11 mouse cellular contexts compared by ENCODE assay signal in the genomic region with DNA sequence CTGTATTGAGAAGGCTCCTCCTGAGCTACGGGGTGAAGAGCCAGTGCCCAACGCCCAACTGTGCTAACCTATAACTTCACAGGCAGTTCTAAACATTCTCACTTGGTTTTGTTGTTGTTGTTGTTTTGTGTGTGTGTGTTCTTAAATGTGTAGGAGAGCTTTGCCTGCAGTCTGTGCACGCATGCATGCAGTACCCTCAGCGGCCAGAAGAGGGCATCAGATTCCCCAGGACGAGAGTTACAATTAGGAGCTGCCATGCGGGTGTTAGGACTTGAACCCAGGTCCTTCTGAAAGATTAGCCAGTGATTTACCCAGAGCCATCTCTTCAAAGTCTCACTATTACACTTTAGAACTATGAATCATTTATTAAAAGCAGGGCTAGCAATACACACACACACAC. TPM values are rescaled to one million over a fixed set of nuclear protein-coding genes. Genes with fewer than 3 reads are reported as not detected.
A peak's percentile ranks its signal among the peaks of the same experiment; 100 is the strongest.
DNase-seq lines count a peak whose midpoint lies in the region; ATAC-seq and TF ChIP-seq lines count a peak whose summit lies in the region.
"Had no signal": no experiment of that assay in that cellular context is flagged by ENCODE, and none has a peak within 500 bp of the region (broad histone marks: within the 10 kb centered on the region; RNA-seq: fewer than 3 reads in every experiment).

No protein-coding gene starts in this region.

- H3K4me2 ChIP-seq in kidney, embryonic 15.5 days = no peak overlapping the region
- H3K4me2 ChIP-seq in hindbrain, embryonic 11.5 days (replicated peaks; ENCODE audit: low read depth, low read length) = no peak overlapping the region
- H3K4me2 ChIP-seq: heart, embryonic 13.5 days; midbrain, embryonic 12.5 days had no signal

- no peak overlapping the region for H3K4me3 ChIP-seq in kidney, adult 2 months (ENCODE audit: insufficient read depth, low read depth, low read length)
- no peak overlapping the region for H3K4me3 ChIP-seq in kidney, embryonic 15.5 days (replicated peaks)
- H3K4me3 ChIP-seq in hindbrain, embryonic 11.5 days (ENCODE audit: low read depth, low read length) = no peak overlapping the region
- H3K4me3 ChIP-seq: erythroblast, embryonic 14.5 days; heart, embryonic 13.5 days; midbrain, embryonic 12.5 days had no signal

- no peaks in the 10 kb centered on the region for H3K27me3 ChIP-seq in kidney, adult 2 months (replicated peaks; ENCODE audit: control insufficient read depth, insufficient read depth, low read length)
- H3K27me3 ChIP-seq in kidney, embryonic 15.5 days = no peaks in the 10 kb centered on the region
- H3K27me3 ChIP-seq in hindbrain, embryonic 11.5 days (ENCODE audit: control insufficient read depth, insufficient read depth, low read length) = no peaks in the 10 kb centered on the region
- H3K27me3 ChIP-seq: heart, embryonic 13.5 days; midbrain, embryonic 12.5 days had no signal

- no peak for TF ChIP-seq POLR2A in kidney, adult 2 months (IDR thresholded peaks at IDR 0.05; ENCODE audit: low read depth, low read length)

- peak; percentile 51 for DNase-seq in kidney, adult 2 months
- DNase-seq in B cell, adult 2 months = peak; percentile 55 to 58
- DNase-seq in NIH3T3 (ENCODE audit: low read depth) = peak; percentile 41
- no peak for DNase-seq in left cerebral cortex, adult 18-20 months (ENCODE audit: low spot score in 2 of 2)
- DNase-seq in hindbrain, embryonic 11.5 days (ENCODE audit: low spot score) = no peak
- DNase-seq in ovary, postnatal 10 days (ENCODE audit: low spot score) = no peak

- H3K9ac ChIP-seq in kidney, embryonic 15.5 days = no peak overlapping the region
- H3K9ac ChIP-seq in hindbrain, embryonic 11.5 days (ENCODE audit: low read depth, low read length) = no peak overlapping the region
- H3K9ac ChIP-seq: heart, embryonic 13.5 days; midbrain, embryonic 12.5 days had no signal

- H3K27ac ChIP-seq in kidney, adult 2 months (ENCODE audit: insufficient read depth, low read depth, low read length) = no peak overlapping the region
- no peak overlapping the region for H3K27ac ChIP-seq in kidney, embryonic 15.5 days
- no peak overlapping the region for H3K27ac ChIP-seq in hindbrain, embryonic 11.5 days (ENCODE audit: low read depth, low read length)
- H3K27ac ChIP-seq: heart, embryonic 13.5 days; midbrain, embryonic 12.5 days had no signal

- 86% methylated on average over 6 of the region's 6 CpGs for WGBS in kidney, adult 2 months
- 87% methylated on average over 6 of the region's 6 CpGs for WGBS in kidney, embryonic 15.5 days
- 79% methylated on average over 6 of the region's 6 CpGs for WGBS in hindbrain, embryonic 11.5 days

- H3K4me1 ChIP-seq in kidney, adult 2 months (ENCODE audit: control insufficient read depth, insufficient read depth, low read length) = peaks cover 42% of the 10 kb centered on the region
- H3K4me1 ChIP-seq in kidney, embryonic 15.5 days = peaks cover 30% of the 10 kb centered on the region
- peaks cover 3% of the 10 kb centered on the region for H3K4me1 ChIP-seq in hindbrain, embryonic 11.5 days (replicated peaks; ENCODE audit: control insufficient read depth, insufficient read depth, low read length)

- H3K36me3 ChIP-seq in kidney, adult 2 months (ENCODE audit: control insufficient read depth, insufficient read depth, low read length) = no peaks in the 10 kb centered on the region
- peaks cover 21% of the 10 kb centered on the region for H3K36me3 ChIP-seq in kidney, embryonic 15.5 days
- no peaks in the 10 kb centered on the region for H3K36me3 ChIP-seq in hindbrain, embryonic 11.5 days (ENCODE audit: control insufficient read depth, insufficient read depth, low read length)
- H3K36me3 ChIP-seq: midbrain, embryonic 12.5 days had no signal

- ATAC-seq in kidney, embryonic 15.5 days (replicated peaks; ENCODE audit: low FRiP score) = no peak
- peak; percentile 68 for ATAC-seq in megakaryocyte progenitor cell, adult 5-6 weeks (replicated peaks; ENCODE audit: poor library complexity)
- no peak for ATAC-seq in hindbrain, embryonic 11.5 days (ENCODE audit: low FRiP score)

- TF ChIP-seq CTCF in kidney, adult 2 months (conservative IDR thresholded peaks at IDR 0.05; ENCODE audit: insufficient read depth, insufficient read length, low read depth, low read length) = peak; percentile 68

- no peaks in the 10 kb centered on the region for H3K9me3 ChIP-seq in kidney, embryonic 15.5 days (replicated peaks)
- H3K9me3 ChIP-seq in hindbrain, embryonic 11.5 days (ENCODE audit: control insufficient read depth, low read length) = no peaks in the 10 kb centered on the region
- H3K9me3 ChIP-seq: heart, embryonic 13.5 days; midbrain, embryonic 12.5 days had no signal

RNA-seq across cellular contexts. Expression of a gene that starts 12.0 kb away (rescaled TPM):
- 20.4 and 22.1 TPM in 2 replicates for polyA plus RNA-seq in kidney, adult 2 months (2012; rRNA removed)
- polyA plus RNA-seq in kidney, embryonic 15.5 days (2015; fragmentation: Nextera tagmentation; extraction: Ambion mirVana) = 16.3 and 18.0 TPM in 2 replicates
- 5.2 and 6.1 TPM in 2 replicates for total RNA-seq in megakaryocyte progenitor cell, adult 5-6 weeks (2015)
- 5.6 and 6.3 TPM in 2 replicates for total RNA-seq in megakaryocyte progenitor cell, adult 5-6 weeks (2017)
- 10 to 100 TPM; 22.4 to 22.8 TPM for total RNA-seq in left cerebral cortex, adult 18-20 months (2021)
- 8.6 and 10.0 TPM in 2 replicates for polyA plus RNA-seq in hindbrain, embryonic 11.5 days (2014; fragmentation: Nextera tagmentation; extraction: Ambion mirVana)

Comparison
In these comparisons a context has a peak if more than half of its experiments do, and no peak if none do; other contexts are left out.
1. DNase-seq: peak in kidney, adult 2 months (single experiment), B cell, adult 2 months (2 of 2) and NIH3T3 (single experiment); none in left cerebral cortex, adult 18-20 months (0 of 2), hindbrain, embryonic 11.5 days (single experiment) and ovary, postnatal 10 days (single experiment).